ENCODE assay signal across 8 mouse cellular contexts in genomic region chr15:84720291-84721204, GRCm38 (mm10). TPM values are rescaled to one million over a fixed set of nuclear protein-coding genes. Genes with fewer than 3 reads are reported as not detected.
DNase-seq lines count a peak whose midpoint lies in the region; ATAC-seq lines count a peak whose summit lies in the region.

No protein-coding gene starts in this region.

- peak; percentile 38 for DNase-seq in urinary bladder, postnatal 25 days (ENCODE audit: low spot score)
- DNase-seq in urinary bladder, adult 2 months (ENCODE audit: low spot score) = no peak
- DNase-seq in kidney, postnatal 10 days = peak; percentile 69
- DNase-seq in midbrain, embryonic 10.5 days (ENCODE audit: low spot score) = peak; percentile 54
- DNase-seq in frontal cortex, adult 2 months (ENCODE audit: extremely low spot score in 1 of 2, low spot score in 1 of 2) = no peak
- no peak for DNase-seq in spleen, postnatal 4 days (ENCODE audit: low spot score in 2 of 2)

- peaks cover 27% of the 10 kb centered on the region for H3K27me3 ChIP-seq in forebrain, embryonic 15.5 days
- H3K27me3 ChIP-seq in midbrain, embryonic 10.5 days (ENCODE audit: low read depth, poor library complexity, severe bottlenecking) = peaks cover 59% of the 10 kb centered on the region

- WGBS in forebrain, embryonic 15.5 days = 6% methylated on average over 33 of the region's 33 CpGs
- WGBS in midbrain, embryonic 10.5 days = 4% methylated on average over 33 of the region's 33 CpGs

- ATAC-seq in forebrain, embryonic 15.5 days (replicated peaks) = no peak
- ATAC-seq in inflammation-experienced regulatory T-cells, adult 6 months = no peak

- peaks cover 12% of the 10 kb centered on the region for H3K4me1 ChIP-seq in forebrain, embryonic 15.5 days
- H3K4me1 ChIP-seq in midbrain, embryonic 10.5 days = peaks cover 18% of the 10 kb centered on the region

- no peak overlapping the region for H3K4me3 ChIP-seq in forebrain, embryonic 15.5 days
- peak overlapping the region; percentile 46 for H3K4me3 ChIP-seq in midbrain, embryonic 10.5 days

- 0 out of 2 replicates have a peak overlapping the region, but pooled peaks have one; percentile 4 for H3K9ac ChIP-seq in forebrain, embryonic 15.5 days (replicated peaks)

- H3K36me3 ChIP-seq in forebrain, embryonic 15.5 days = no peaks in the 10 kb centered on the region
- H3K36me3 ChIP-seq in midbrain, embryonic 10.5 days = no peaks in the 10 kb centered on the region

- no peak overlapping the region for H3K27ac ChIP-seq in forebrain, embryonic 15.5 days (replicated peaks)
- H3K27ac ChIP-seq in midbrain, embryonic 10.5 days (replicated peaks) = 0 out of 2 replicates have a peak overlapping the region, but pooled peaks have one; percentile 4

- H3K9me3 ChIP-seq in forebrain, embryonic 15.5 days = no peaks in the 10 kb centered on the region
- H3K9me3 ChIP-seq in midbrain, embryonic 10.5 days (replicated peaks) = no peaks in the 10 kb centered on the region

- peak overlapping the region; percentile 32 for H3K4me2 ChIP-seq in forebrain, embryonic 15.5 days (replicated peaks)

RNA-seq across cellular contexts. Expression of gene Arhgap8, which starts 0.7 kb away (rescaled TPM):
- 5.0 and 5.7 TPM in 2 replicates for polyA plus RNA-seq in urinary bladder, adult 2 months (2012; rRNA removed)
- 0.27 and 0.60 TPM in 2 replicates for polyA plus RNA-seq in forebrain, embryonic 15.5 days (2015; fragmentation: Nextera tagmentation; extraction: Ambion mirVana)
- 1.5 and 1.7 TPM in 2 replicates for polyA plus RNA-seq in midbrain, embryonic 10.5 days (2016; fragmentation: Nextera tagmentation; extraction: Ambion mirVana)
- polyA plus RNA-seq in inflammation-experienced regulatory T-cells, adult 6 months (2017; shearing (Covaris generic)) = under 1 TPM in 1 of 3 experiments, not detected in 2; 0.24 TPM
- 0.14 and 0.48 TPM in 2 replicates for polyA plus RNA-seq in frontal cortex, adult 2 months (2012; rRNA removed)

RNA-seq across cellular contexts. Expression of gene Prr5, which starts 51.1 kb away (rescaled TPM):
- polyA plus RNA-seq in urinary bladder, adult 2 months (2012; rRNA removed) = 9.1 and 9.4 TPM in 2 replicates
- polyA plus RNA-seq in forebrain, embryonic 15.5 days (2015; fragmentation: Nextera tagmentation; extraction: Ambion mirVana) = 11.5 and 11.8 TPM in 2 replicates
- 14.7 and 17.1 TPM in 2 replicates for polyA plus RNA-seq in midbrain, embryonic 10.5 days (2016; fragmentation: Nextera tagmentation; extraction: Ambion mirVana)
- polyA plus RNA-seq in inflammation-experienced regulatory T-cells, adult 6 months (2017; shearing (Covaris generic)) = 1 to 10 TPM in 1 of 3 experiments, not detected in 2; 1.5 TPM
- 7.6 and 10.2 TPM in 2 replicates for polyA plus RNA-seq in frontal cortex, adult 2 months (2012; rRNA removed)

Comparison
In these comparisons a context has a peak if more than half of its experiments do, and no peak if none do; other contexts are left out.
1. DNase-seq: peak in urinary bladder, postnatal 25 days (single experiment), kidney, postnatal 10 days (single experiment) and midbrain, embryonic 10.5 days (single experiment); none in urinary bladder, adult 2 months (single experiment), frontal cortex, adult 2 months (0 of 2) and spleen, postnatal 4 days (0 of 2).